Mouse (Mus musculus) Patski (cell line): Measurements from ENCODE around the gene Ahnak. TPM values are rescaled to one million over a fixed set of nuclear protein-coding genes. Genes with fewer than 3 reads are reported as not detected.
"Not testable (repeated sequence)": the region's sequence is repeated elsewhere in the genome, so short reads cannot be mapped to it uniquely, and the experiment has no call there.

Experiments used
- ATAC-seq: fragments of 100-300 bp; one replicate; pipeline ENCODE4 v1.8.0; 2021
- CTCF ChIA-PET: fragments of 350-600 bp; sonication (Branson Sonifier 250); formaldehyde crosslinking; loops from one replicate; lab custom pipeline; 2022; ENCODE audit warnings: inconsistent platforms; lab: Charles Lee
- POLR2A ChIA-PET: fragments of 350-600 bp; sonication (Branson Sonifier 250); formaldehyde crosslinking; loops from one replicate; lab custom pipeline; 2022; ENCODE audit warnings: antibody characterized with exemption, inconsistent platforms; lab: Charles Lee
- DNase-seq: peaks from one replicate; pipeline ENCODE4 v3.0.0-alpha.2; 2011; ENCODE audit warnings: low read depth, low spot score
- H3K27me3 ChIP-seq: fragments of 371-371 bp; one replicate; pipeline ENCODE4 v1.5.1; 2021
- CTCF ChIP-seq: fragments of 100-300 bp; IDR thresholded peaks from one replicate; pipeline ENCODE4 v1.5.1; 2021
- in situ Hi-C: fragments of 300-500 bp; cut with MboI; formaldehyde crosslinking; loops from 3 replicates; pipeline ENCODE4 v1.11.1; 2018; ENCODE audit warnings: low pct_unique_long_range_greater_than_20kb, mixed read lengths
- polyA plus RNA-seq: library from polyadenylated mRNA; unstranded; gene quantifications from one replicate; pipeline ENCODE4 v1.2.3, GENCODE M21; 2021

Gene Ahnak
- polyA plus RNA-seq, 1 experiment from 2014 or later, result 57.7 TPM

DNA sequence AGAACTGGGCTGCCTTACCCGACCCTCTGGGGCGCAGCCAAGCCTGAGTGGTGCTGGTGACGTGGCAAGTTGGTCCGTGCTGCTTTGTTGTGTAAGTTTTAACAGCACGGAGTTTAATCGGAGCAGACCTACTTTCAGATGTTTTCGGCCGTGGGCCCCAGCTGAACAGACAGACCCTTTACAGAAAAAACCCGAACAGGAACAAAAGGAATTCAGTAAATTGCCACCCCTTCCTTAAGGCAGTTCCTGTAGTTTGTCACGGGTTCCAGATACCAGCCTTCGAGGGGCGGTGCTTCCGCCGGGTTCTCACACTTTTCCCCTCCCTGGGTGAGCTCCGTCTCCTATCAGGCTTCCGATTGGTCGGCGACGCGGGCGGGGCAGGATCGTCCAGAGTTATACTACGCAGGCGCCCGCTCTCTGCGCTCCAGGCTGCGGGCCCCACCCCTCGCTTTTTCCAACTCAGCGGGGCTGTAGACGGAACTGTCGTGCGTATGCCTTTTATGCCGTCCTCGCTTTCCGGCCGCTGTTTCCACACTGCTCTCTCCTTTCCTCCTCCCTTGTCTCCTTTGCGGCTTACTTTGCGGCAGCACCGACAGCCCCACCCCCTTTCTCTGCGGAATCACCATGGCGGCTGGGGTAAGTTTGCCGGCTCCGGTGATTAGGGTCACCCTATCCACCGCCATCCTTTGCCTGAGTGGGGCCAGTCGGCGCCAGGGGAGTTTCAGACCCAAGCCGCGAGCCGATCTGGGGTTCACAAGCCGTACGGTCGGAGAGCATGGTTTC, 22.3 kb upstream of the Ahnak start, which contains the start of gene Eef1g:
TSS of gene Eef1g (plus strand) at position 452 of the 783 bp plus-strand sequence.
- ATAC-seq (peak; percentile 95), DNase-seq (peak; percentile 92)
- CTCF ChIA-PET, result interaction anchor here (0.8 to 1.1 kb wide), 5 partner anchors 10 to 143 kb away, joined by 3 to 6 read pairs (median 3); partner anchors contain the start of gene B3gat3
- POLR2A ChIA-PET, result interaction anchor here (0.5 to 2.3 kb wide), 3 partner anchors 11 to 48 kb away, joined by 3 to 15 read pairs (median 4); no protein-coding TSS in a partner anchor
- H3K27me3 ChIP-seq, result no peaks in the 10 kb centered on the region
- no peak for TF ChIP-seq CTCF
- in situ Hi-C loops, result no loop called here

DNA sequence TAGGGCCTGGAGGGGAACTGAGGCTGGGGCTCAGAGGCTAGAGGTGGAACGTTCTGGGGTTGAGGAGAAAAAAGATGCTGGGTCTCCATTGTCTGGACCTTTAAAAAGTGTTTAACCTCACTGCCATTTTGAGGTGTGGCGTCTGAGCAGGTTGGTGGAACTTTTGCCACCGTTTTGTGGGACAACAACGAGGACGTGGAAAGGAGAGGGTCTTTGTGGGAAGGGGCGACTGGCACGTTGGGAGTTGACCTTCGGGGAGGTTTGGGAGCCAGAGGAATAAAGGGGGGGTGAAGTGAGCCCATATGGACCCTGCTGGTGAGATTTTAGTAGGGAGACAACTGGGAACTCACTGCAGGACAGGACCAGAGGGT, 21.7 kb upstream of the Ahnak start:
- CTCF ChIA-PET, result no interaction called here

DNA sequence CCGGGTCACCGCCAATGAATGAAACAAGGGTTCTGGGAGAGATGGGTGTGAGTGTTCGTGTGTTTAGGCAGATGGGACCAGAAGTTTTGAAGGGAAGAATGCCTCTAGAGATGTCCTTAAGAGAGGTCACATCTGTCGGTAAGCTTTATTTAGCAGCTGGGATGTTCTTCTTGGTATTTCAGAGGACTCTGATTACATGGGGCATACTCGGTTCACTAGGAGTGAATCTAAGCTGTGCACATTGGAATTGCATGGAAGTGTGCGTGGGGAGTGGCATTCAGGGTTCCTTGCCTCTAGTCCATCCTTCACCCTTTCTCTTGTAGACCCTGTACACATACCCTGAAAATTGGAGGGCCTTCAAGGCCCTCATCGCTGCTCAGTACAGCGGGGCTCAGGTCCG, 21.2 kb upstream of the Ahnak start:
- POLR2A ChIA-PET, result interaction anchor here (0.5 to 1.3 kb wide), 3 partner anchors 9 to 70 kb away, joined by 3 to 7 read pairs (median 3); partner anchors contain the start of gene Ganab
- ATAC-seq, result no peak
- CTCF ChIA-PET, result interaction anchor here (0.7 to 1.4 kb wide), 5 partner anchors 11 to 255 kb away, joined by 3 to 5 read pairs (median 3); no protein-coding TSS in a partner anchor
- DNase-seq, result no peak
- in situ Hi-C loops, result no loop called here
- no peaks in the 10 kb centered on the region for H3K27me3 ChIP-seq
- no peak for TF ChIP-seq CTCF

More for the DNA sequence above, 21.7 kb upstream of the Ahnak start:
- in situ Hi-C loops, result no loop called here
- POLR2A ChIA-PET, result interaction anchor here (1.2 kb wide), 1 partner anchor 69 kb away, joined by 3 read pairs; the partner anchor contains the start of gene Ganab
- ATAC-seq (no peak), DNase-seq (no peak)
- TF ChIP-seq CTCF, result no peak
- no peaks in the 10 kb centered on the region for H3K27me3 ChIP-seq

DNA sequence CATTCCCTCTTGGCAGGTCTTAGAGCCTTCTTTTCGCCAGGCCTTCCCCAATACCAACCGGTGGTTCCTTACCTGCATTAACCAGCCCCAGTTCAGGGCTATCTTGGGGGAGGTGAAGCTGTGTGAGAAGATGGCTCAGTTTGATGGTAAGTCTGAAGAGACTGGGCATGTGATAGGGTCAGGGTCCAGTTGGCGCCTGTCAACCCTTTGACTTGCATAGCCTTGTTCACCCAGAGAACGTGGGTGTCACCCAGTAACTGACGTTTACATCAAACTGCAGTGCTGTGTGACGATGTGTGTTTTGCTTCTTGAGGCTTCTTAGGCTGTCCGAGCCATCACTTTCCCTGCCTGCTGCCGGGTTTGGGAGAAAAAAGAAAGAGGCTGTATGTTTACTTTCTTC, 16.6 kb upstream of the Ahnak start:
- in situ Hi-C loops, H3K27me3 ChIP-seq, DNase-seq, ATAC-seq: not testable (repeated sequence)
- ChIA-PET POLR2A (interaction anchor here (1.7 kb wide), 1 partner anchor 17 kb away, joined by 3 read pairs; the partner anchor contains the start of gene Ahnak), CTCF (interaction anchor here (2.5 kb wide), 1 partner anchor 11 kb away, joined by 8 read pairs; no protein-coding TSS in a partner anchor)

DNA sequence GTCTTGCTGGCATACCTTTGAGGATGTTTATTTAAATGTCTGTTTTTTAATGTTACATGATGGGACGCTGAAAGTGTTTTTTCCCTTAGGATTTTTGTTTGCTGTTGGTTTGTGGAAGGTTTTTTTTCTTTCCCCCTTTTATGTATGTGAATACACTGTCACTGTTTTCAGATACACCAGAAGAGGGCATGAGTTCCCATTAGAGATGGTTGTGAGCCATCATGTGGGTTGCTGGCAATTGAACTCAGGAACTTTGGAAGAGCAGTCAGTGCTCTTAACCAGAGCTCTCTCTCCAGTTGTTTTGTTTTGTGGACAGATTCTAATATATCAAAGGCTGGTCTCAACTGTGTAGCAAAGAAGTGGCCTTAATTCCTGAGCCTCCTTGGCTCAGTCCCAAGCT, 14.4 kb upstream of the Ahnak start:
- POLR2A ChIA-PET, result interaction anchor here (1.3 kb wide), 1 partner anchor 14 kb away, joined by 3 read pairs; the partner anchor contains the start of gene Ahnak
- CTCF ChIA-PET, result interaction anchor here (0.8 to 5.7 kb wide), 6 partner anchors 9 to 134 kb away, joined by 3 to 40 read pairs (median 10); no protein-coding TSS in a partner anchor
- DNase-seq, result no peak
- TF ChIP-seq CTCF, result no peak
- no peaks in the 10 kb centered on the region for H3K27me3 ChIP-seq
- ATAC-seq, result no peak
- in situ Hi-C loops, result no loop called here

DNA sequence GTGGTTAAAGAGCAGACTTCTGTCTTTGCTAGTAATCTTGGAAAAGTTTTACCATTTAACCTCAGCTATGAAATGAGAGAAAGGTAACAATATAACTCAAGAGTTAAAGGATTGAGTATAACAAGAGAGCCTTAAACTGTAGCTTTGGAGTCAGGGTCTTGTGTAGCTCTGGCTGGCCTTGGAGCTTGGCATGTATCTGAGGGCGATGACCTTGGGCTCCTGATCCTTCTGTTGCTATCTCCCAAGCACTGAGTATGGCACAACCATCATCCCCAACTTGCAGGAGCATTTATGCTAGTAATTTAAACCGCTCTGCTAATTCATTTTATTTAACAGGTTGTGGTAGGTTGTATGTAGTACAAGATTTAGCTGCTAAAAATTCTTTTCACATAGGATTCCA, 13.6 kb upstream of the Ahnak start:
- ATAC-seq (no peak), DNase-seq (no peak)
- in situ Hi-C loops, result no loop called here
- H3K27me3 ChIP-seq, result no peaks in the 10 kb centered on the region
- ChIA-PET CTCF (interaction anchor here (0.8 to 5.7 kb wide), 6 partner anchors 11 to 133 kb away, joined by 3 to 40 read pairs (median 7); no protein-coding TSS in a partner anchor), POLR2A (interaction anchor here (1.3 kb wide), 1 partner anchor 14 kb away, joined by 3 read pairs; the partner anchor contains the start of gene Ahnak)
- TF ChIP-seq CTCF, result no peak

DNA sequence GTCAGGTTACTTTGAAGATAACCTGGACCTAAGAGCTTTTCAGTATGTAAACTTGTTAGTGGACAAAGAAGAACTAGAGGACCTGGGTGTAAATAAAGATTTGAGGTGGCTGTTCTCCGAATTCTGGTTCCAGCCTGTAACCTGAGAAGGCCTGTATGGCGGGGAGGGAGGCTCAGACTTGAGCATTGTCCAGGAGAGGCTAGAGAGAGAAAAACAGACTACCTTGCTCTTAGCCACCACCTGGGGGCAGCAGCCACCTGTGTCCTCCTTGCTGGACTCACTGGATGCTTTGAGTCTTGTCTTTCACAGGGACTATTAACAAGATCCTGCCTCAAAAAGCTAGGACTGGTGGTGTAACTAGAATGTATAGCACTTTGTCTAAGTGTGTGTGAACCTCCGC, 12.5 kb upstream of the Ahnak start:
- no peak for DNase-seq

DNA sequence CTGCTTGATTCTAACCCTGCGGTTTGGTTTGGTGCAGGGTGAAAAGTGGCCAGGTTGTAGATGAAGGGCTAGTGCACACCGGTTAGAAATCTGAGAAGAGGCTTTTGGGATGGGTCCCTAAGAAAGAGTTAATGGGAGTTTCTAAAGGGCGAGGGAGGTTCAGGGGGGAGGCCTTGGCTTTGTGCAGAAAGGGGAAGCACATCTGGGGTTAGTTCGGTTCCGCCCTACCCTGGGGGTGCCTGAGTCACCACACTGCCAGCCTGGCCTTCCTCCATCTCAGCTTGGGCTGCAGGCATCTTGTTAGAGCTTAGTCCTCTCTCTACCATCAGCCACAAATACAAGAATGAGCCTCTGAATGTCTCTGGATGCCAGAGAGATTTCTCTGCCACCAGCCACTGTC, 8.3 kb upstream of the Ahnak start:
- no peak for TF ChIP-seq CTCF
- no peaks in the 10 kb centered on the region for H3K27me3 ChIP-seq
- POLR2A ChIA-PET, result interaction anchor here (1.3 kb wide), 1 partner anchor 102 kb away, joined by 4 read pairs; no protein-coding TSS in a partner anchor
- in situ Hi-C loops, result no loop called here
- CTCF ChIA-PET, result interaction anchor here (1.7 to 2.2 kb wide), 2 partner anchors 12 to 102 kb away, joined by 8 to 15 read pairs; no protein-coding TSS in a partner anchor
- DNase-seq (no peak), ATAC-seq (no peak)

More for the DNA sequence above, 12.5 kb upstream of the Ahnak start:
- ChIA-PET POLR2A (interaction anchor here (1.6 to 4.3 kb wide), 3 partner anchors 15 to 129 kb away, joined by 4 to 19 read pairs (median 9); partner anchors contain the start of gene Ahnak), CTCF (interaction anchor here (0.7 to 5.7 kb wide), 21 partner anchors 10 to 139 kb away, joined by 3 to 40 read pairs (median 4); partner anchors contain the start of genes Ahnak and Eef1g)
- H3K27me3 ChIP-seq, result no peaks in the 10 kb centered on the region
- in situ Hi-C loops, result no loop called here
- peak; percentile 89 for TF ChIP-seq CTCF
- peak; percentile 76 for ATAC-seq

DNA sequence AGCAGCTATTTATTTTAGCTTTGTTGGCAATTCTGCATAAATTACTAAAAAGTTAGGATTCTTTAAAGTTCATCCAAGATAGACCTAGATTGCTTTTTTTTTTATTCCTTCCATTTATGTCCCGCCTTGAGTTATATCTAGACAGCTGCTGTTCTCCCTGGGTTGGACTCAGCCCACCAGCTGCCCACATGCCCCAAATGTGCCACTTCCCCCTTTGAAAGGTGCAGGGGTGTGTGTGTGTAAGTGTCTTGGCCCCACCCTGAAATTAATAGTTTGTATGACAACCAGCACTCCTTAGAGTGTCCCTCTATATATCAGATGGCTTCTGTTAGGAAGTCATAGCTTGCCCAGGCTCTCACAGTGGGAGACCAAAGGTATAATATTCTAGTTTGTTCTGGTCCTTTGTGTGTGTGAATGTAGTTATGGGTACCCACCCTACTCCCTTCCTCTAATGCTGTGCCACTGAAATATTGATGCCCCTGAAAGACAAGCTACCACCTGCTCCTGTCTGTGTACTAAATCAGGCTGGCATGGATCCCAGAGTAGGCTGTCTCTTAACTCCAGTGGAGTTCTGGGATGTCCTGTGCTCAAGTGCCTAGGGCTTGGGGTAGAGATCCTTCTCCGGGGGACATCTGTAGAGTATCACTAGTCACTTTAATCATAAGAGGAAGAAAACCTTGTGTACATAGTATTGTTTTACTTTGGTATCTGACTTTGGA, 7.5 kb upstream of the Ahnak start:
- in situ Hi-C loops, result no loop called here
- POLR2A ChIA-PET, result interaction anchor here (0.7 to 1.3 kb wide), 2 partner anchors 37 to 101 kb away, joined by 4 read pairs; no protein-coding TSS in a partner anchor
- no peak for TF ChIP-seq CTCF
- CTCF ChIA-PET, result interaction anchor here (1.1 to 2.2 kb wide), 4 partner anchors 11 to 129 kb away, joined by 3 to 15 read pairs (median 6); no protein-coding TSS in a partner anchor
- no peak for DNase-seq
- no peaks in the 10 kb centered on the region for H3K27me3 ChIP-seq
- no peak for ATAC-seq
